Mouse (Mus musculus) C2C12 (cell line): ENCODE data around the gene Uvrag. TPM values are rescaled to one million over a fixed set of nuclear protein-coding genes. Genes with fewer than 3 reads are reported as not detected.

Experiments
- H3K27me3 ChIP-seq: one replicate; pipeline ENCODE4 v1.6.1; 2011; ENCODE audit not compliant: control insufficient read depth, insufficient read depth, insufficient read length
- H3K36me3 ChIP-seq: one replicate; pipeline ENCODE4 v1.6.1; 2011; ENCODE audit not compliant: control insufficient read depth, insufficient read depth
- H3K4me3 ChIP-seq: one replicate; pipeline ENCODE4 v1.5.1; 2011; ENCODE audit warnings: mild to moderate bottlenecking, control low read depth; ENCODE audit not compliant: poor library complexity, insufficient read depth, severe bottlenecking
- H3K79me2 ChIP-seq: one replicate; pipeline ENCODE4 v1.6.1; 2011; ENCODE audit not compliant: control insufficient read depth, insufficient read depth
- H3K79me3 ChIP-seq: one replicate; pipeline ENCODE4 v1.6.1; 2011; ENCODE audit warnings: low read depth, control low read depth
- H3ac ChIP-seq: one replicate; pipeline ENCODE3; 2011; ENCODE audit warnings: low read depth; ENCODE audit not compliant: control insufficient read depth, insufficient read length
- CEBPB ChIP-seq: IDR thresholded peaks from one replicate; pipeline ENCODE4 v1.6.1; 2011; ENCODE audit warnings: low read depth, mild to moderate bottlenecking, control low read depth, moderate library complexity
- CTCF ChIP-seq: IDR thresholded peaks from one replicate; pipeline ENCODE4 v1.5.1; 2011; ENCODE audit not compliant: control insufficient read depth, insufficient read depth, insufficient read length
- FOSL1 ChIP-seq: IDR thresholded peaks from one replicate; pipeline ENCODE4 v1.8.0; 2011; ENCODE audit warnings: mild to moderate bottlenecking, low read length; ENCODE audit not compliant: poor library complexity, insufficient read depth, severe bottlenecking
- MAX ChIP-seq: IDR thresholded peaks from one replicate; pipeline ENCODE4 v1.6.1; 2011; ENCODE audit warnings: mild to moderate bottlenecking, control low read depth
- MYOD1 ChIP-seq: IDR thresholded peaks from one replicate; pipeline ENCODE4 v1.6.1; 2011; ENCODE audit warnings: low read depth; ENCODE audit not compliant: control insufficient read depth, insufficient read length
- MYOG ChIP-seq: IDR thresholded peaks from one replicate; pipeline ENCODE4 v1.6.1; 2011; ENCODE audit not compliant: control insufficient read depth, insufficient read length; ENCODE audit errors: extremely low read depth
- USF1 ChIP-seq: IDR thresholded peaks from one replicate; pipeline ENCODE4 v1.6.1; 2011; ENCODE audit warnings: low read depth, mild to moderate bottlenecking, control low read depth, moderate library complexity
- polyA plus RNA-seq: library from polyadenylated mRNA; unstranded; fragments of >200 nt; fragmentation: generic; extraction: Trizol; gene quantifications from one replicate; pipeline ENCODE4 v1.2.1, GENCODE M21; 2012; ENCODE audit warnings: missing spikeins

Uvrag gene
- polyA plus RNA-seq, 1 experiment = 9.0 TPM

GRCm38 (mm10) chr7:99158011-99158410 lies 17.1 kb upstream of the Uvrag start:
- H3K27me3 ChIP-seq = no peaks in the 10 kb centered on the region
- TF ChIP-seq CEBPB = no peak
- no peak for TF ChIP-seq CTCF
- TF ChIP-seq MAX = no peak
- TF ChIP-seq FOSL1 = no peak
- no peak for TF ChIP-seq MYOD1
- TF ChIP-seq MYOG = no peak
- no peak for TF ChIP-seq USF1
- H3K4me3 ChIP-seq = no peak overlapping the region
- no peak overlapping the region for H3ac ChIP-seq
- no peaks in the 10 kb centered on the region for H3K79me3 ChIP-seq
- H3K79me2 ChIP-seq = no peaks in the 10 kb centered on the region
- no peaks in the 10 kb centered on the region for H3K36me3 ChIP-seq

GRCm38 (mm10) chr7:99156737-99157136 lies 15.8 kb upstream of the Uvrag start:
- H3K4me3 ChIP-seq = no peak overlapping the region
- no peaks in the 10 kb centered on the region for H3K79me3 ChIP-seq
- H3K36me3 ChIP-seq = no peaks in the 10 kb centered on the region
- TF ChIP-seq CEBPB (no peak), FOSL1 (no peak), MYOD1 (no peak), CTCF (no peak), MAX (no peak), USF1 (no peak)
- no peaks in the 10 kb centered on the region for H3K79me2 ChIP-seq
- no peak overlapping the region for H3ac ChIP-seq
- no peaks in the 10 kb centered on the region for H3K27me3 ChIP-seq

- H3K79me2 ChIP-seq = no peaks in the 10 kb centered on the region
- no peaks in the 10 kb centered on the region for H3K36me3 ChIP-seq
- H3K4me3 ChIP-seq = no peak overlapping the region
- no peak overlapping the region for H3ac ChIP-seq
- no peaks in the 10 kb centered on the region for H3K79me3 ChIP-seq
- TF ChIP-seq MYOG (no peak), MAX (no peak), CEBPB (no peak), CTCF (no peak), MYOD1 (no peak), FOSL1 (no peak), USF1 (no peak)
- no peaks in the 10 kb centered on the region for H3K27me3 ChIP-seq
Measured at GRCm38 (mm10) chr7:99155311-99156289, 14.7 kb upstream of the Uvrag start.

- TF ChIP-seq CEBPB (no peak), CTCF (no peak), MAX (no peak), MYOG (no peak), USF1 (no peak), MYOD1 (no peak), FOSL1 (no peak)
- Histone ChIP-seq H3K79me2 (no peaks in the 10 kb centered on the region), H3K27me3 (no peaks in the 10 kb centered on the region), H3K79me3 (no peaks in the 10 kb centered on the region), H3K36me3 (no peaks in the 10 kb centered on the region), H3K4me3 (no peak overlapping the region), H3ac (no peak overlapping the region)
Measured at GRCm38 (mm10) chr7:99154648-99155151, 13.8 kb upstream of the Uvrag start.

- no peak overlapping the region for H3ac ChIP-seq
- no peaks in the 10 kb centered on the region for H3K27me3 ChIP-seq
- H3K36me3 ChIP-seq = no peaks in the 10 kb centered on the region
- H3K79me3 ChIP-seq = no peaks in the 10 kb centered on the region
- TF ChIP-seq MAX = no peak
- no peak for TF ChIP-seq CEBPB
- no peak for TF ChIP-seq MYOD1
- H3K79me2 ChIP-seq = no peaks in the 10 kb centered on the region
- no peak overlapping the region for H3K4me3 ChIP-seq
Measured at GRCm38 (mm10) chr7:99153686-99154202, 12.8 kb upstream of the Uvrag start.

GRCm38 (mm10) chr7:99152756-99153155 lies 11.8 kb upstream of the Uvrag start:
- H3K79me2 ChIP-seq = no peaks in the 10 kb centered on the region
- no peaks in the 10 kb centered on the region for H3K79me3 ChIP-seq
- H3K36me3 ChIP-seq = no peaks in the 10 kb centered on the region
- H3K27me3 ChIP-seq = no peaks in the 10 kb centered on the region
- no peak overlapping the region for H3K4me3 ChIP-seq
- TF ChIP-seq USF1 (no peak), MAX (no peak)
- no peak overlapping the region for H3ac ChIP-seq
